In the genomic region with DNA sequence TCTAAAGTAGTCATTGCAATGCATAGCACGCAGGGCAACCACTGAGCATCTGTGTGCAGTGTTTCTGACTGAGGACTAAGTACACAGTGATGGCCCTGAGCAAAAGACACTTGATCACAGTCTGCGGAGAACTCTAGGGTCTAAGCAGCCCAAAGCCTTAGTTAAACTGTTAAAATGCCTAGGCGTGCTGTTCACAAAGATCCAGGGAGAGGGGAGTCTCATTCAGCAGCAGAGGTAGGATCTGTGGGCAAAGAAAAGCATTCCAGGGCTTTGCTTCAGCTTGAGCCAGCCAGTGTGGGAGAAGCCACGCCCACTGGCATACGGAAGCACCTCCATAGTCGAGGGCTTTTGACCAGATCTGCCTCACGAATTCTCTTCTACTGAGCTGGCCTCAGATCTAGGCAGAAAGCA, we compare ENCODE assay signal across 8 mouse cellular contexts. TPM values are rescaled to one million over a fixed set of nuclear protein-coding genes. Genes with fewer than 3 reads are reported as not detected.
DNase-seq lines count a peak whose midpoint lies in the region; ATAC-seq and TF ChIP-seq lines count a peak whose summit lies in the region.
"Had no signal": no experiment of that assay in that cellular context is flagged by ENCODE, and none has a peak within 500 bp of the region (broad histone marks: within the 10 kb centered on the region; RNA-seq: fewer than 3 reads in every experiment).

No protein-coding gene starts in this region.

- H3K4me1 ChIP-seq in hindbrain, embryonic 13.5 days (replicated peaks), result peaks cover 7% of the 10 kb centered on the region
- H3K4me1 ChIP-seq in limb, embryonic 14.5 days (ENCODE audit: control insufficient read depth, insufficient read depth, low read length), result peaks cover 8% of the 10 kb centered on the region
- H3K4me1 ChIP-seq in midbrain, postnatal 0 days (ENCODE audit: insufficient read depth, low read length), result 0 out of 2 replicates have a peak, but pooled peaks cover 4% of the 10 kb centered on the region
- H3K4me1 ChIP-seq: liver, embryonic 15.5 days had no signal

- TF ChIP-seq POLR2A in brain, embryonic 14.5 days (IDR thresholded peaks at IDR 0.05; ENCODE audit: borderline replicate concordance, extremely low read depth, insufficient read depth, insufficient read length, poor library complexity, severe bottlenecking), result no peak
- TF ChIP-seq POLR2A in limb, embryonic 14.5 days (IDR thresholded peaks at IDR 0.05; ENCODE audit: borderline replicate concordance, extremely low read depth, insufficient read depth, insufficient read length), result no peak

- no peaks in the 10 kb centered on the region for H3K9me3 ChIP-seq in hindbrain, embryonic 13.5 days
- no peaks in the 10 kb centered on the region for H3K9me3 ChIP-seq in limb, embryonic 14.5 days (ENCODE audit: control insufficient read depth, low read length)
- H3K9me3 ChIP-seq in midbrain, postnatal 0 days (ENCODE audit: low read length), result no peaks in the 10 kb centered on the region
- H3K9me3 ChIP-seq: liver, embryonic 15.5 days had no signal

- H3K27ac ChIP-seq in hindbrain, embryonic 13.5 days, result no peak overlapping the region
- H3K27ac ChIP-seq in limb, embryonic 14.5 days (replicated peaks; ENCODE audit: low read depth, low read length), result no peak overlapping the region
- no peak overlapping the region for H3K27ac ChIP-seq in midbrain, postnatal 0 days (ENCODE audit: low read depth, low read length)
- H3K27ac ChIP-seq: liver, embryonic 15.5 days had no signal

- H3K27me3 ChIP-seq in hindbrain, embryonic 13.5 days, result no peaks in the 10 kb centered on the region
- H3K27me3 ChIP-seq in limb, embryonic 14.5 days (ENCODE audit: control insufficient read depth, insufficient read depth, low read length), result no peaks in the 10 kb centered on the region
- no peaks in the 10 kb centered on the region for H3K27me3 ChIP-seq in midbrain, postnatal 0 days (ENCODE audit: insufficient read depth, low read length)
- H3K27me3 ChIP-seq: liver, embryonic 15.5 days had no signal

- ATAC-seq in hindbrain, embryonic 13.5 days (ENCODE audit: low FRiP score), result peak; percentile 85
- ATAC-seq in limb, embryonic 14.5 days (ENCODE audit: low FRiP score, low read depth), result no peak
- ATAC-seq in midbrain, postnatal 0 days (ENCODE audit: low FRiP score), result peak; percentile 84

- peak overlapping the region; percentile 48 for H3K4me2 ChIP-seq in hindbrain, embryonic 13.5 days
- H3K4me2 ChIP-seq in limb, embryonic 14.5 days (replicated peaks; ENCODE audit: low read depth, low read length, severe bottlenecking), result peak overlapping the region; percentile 32
- peak overlapping the region; percentile 43 for H3K4me2 ChIP-seq in midbrain, postnatal 0 days (ENCODE audit: low read depth, low read length, poor library complexity, severe bottlenecking)
- H3K4me2 ChIP-seq: liver, embryonic 15.5 days had no signal

- DNase-seq in Muller cell, postnatal 12 days (ENCODE audit: inconsistent ontology term), result peak; percentile 27
- peak; percentile 69 for DNase-seq in brain, embryonic 14.5 days (ENCODE audit: low read depth)
- DNase-seq in limb, embryonic 14.5 days (ENCODE audit: low spot score), result no peak
- DNase-seq in midbrain, postnatal 0 days (ENCODE audit: low spot score), result peak; percentile 30
- no peak for DNase-seq in gastrocnemius, adult 18-20 months (ENCODE audit: low spot score)
- no peak for DNase-seq in cerebellum, adult 18-20 months

- H3K9ac ChIP-seq in hindbrain, embryonic 13.5 days, result peak overlapping the region; percentile 65
- H3K9ac ChIP-seq in limb, embryonic 14.5 days (ENCODE audit: low read depth, low read length, severe bottlenecking), result peak overlapping the region; percentile 25; the same call in 1 of the 2 replicates
- H3K9ac ChIP-seq in midbrain, postnatal 0 days (replicated peaks; ENCODE audit: low read length, poor library complexity, severe bottlenecking), result no peak overlapping the region
- H3K9ac ChIP-seq: liver, embryonic 15.5 days had no signal

- TF ChIP-seq CTCF in brain, embryonic 14.5 days (IDR thresholded peaks at IDR 0.05; ENCODE audit: borderline replicate concordance, extremely low read depth, insufficient read depth, insufficient read length), result no peak
- TF ChIP-seq CTCF in midbrain, postnatal 0 days (IDR thresholded peaks at IDR 0.05), result no peak

- no peaks in the 10 kb centered on the region for H3K36me3 ChIP-seq in hindbrain, embryonic 13.5 days
- H3K36me3 ChIP-seq in limb, embryonic 14.5 days (ENCODE audit: control insufficient read depth, insufficient read depth, low read length), result no peaks in the 10 kb centered on the region
- H3K36me3 ChIP-seq in midbrain, postnatal 0 days (ENCODE audit: insufficient read depth, low read length), result no peaks in the 10 kb centered on the region
- H3K36me3 ChIP-seq: liver, embryonic 15.5 days had no signal

- 19% methylated on average over 7 of the region's 7 CpGs for WGBS in hindbrain, embryonic 13.5 days
- 22% methylated on average over 7 of the region's 7 CpGs for WGBS in limb, embryonic 14.5 days
- WGBS in midbrain, postnatal 0 days, result 13% methylated on average over 7 of the region's 7 CpGs

- H3K4me3 ChIP-seq in hindbrain, embryonic 13.5 days, result peak overlapping the region; percentile 24; the same call in 1 of the 2 replicates
- H3K4me3 ChIP-seq in limb, embryonic 14.5 days (replicated peaks; ENCODE audit: low read length), result no peak overlapping the region; the same call in 1 of the 2 replicates
- H3K4me3 ChIP-seq in midbrain, postnatal 0 days (ENCODE audit: low read depth, low read length), result peak overlapping the region; percentile 13
- H3K4me3 ChIP-seq: liver, embryonic 15.5 days had no signal

RNA-seq across cellular contexts. Expression of gene Tpte, which starts 19.7 kb away (rescaled TPM):
- 0.03 TPM in 1 of 2 replicates, not detected in the other for polyA plus RNA-seq in brain, embryonic 14.5 days (2012; rRNA removed)
- polyA plus RNA-seq in hindbrain, embryonic 13.5 days (2015; fragmentation: Nextera tagmentation; extraction: Ambion mirVana), result not detected in 2 replicates
- polyA plus RNA-seq in limb, embryonic 14.5 days (2012; rRNA removed), result not detected in 2 replicates
- 0.07 TPM in 1 of 2 replicates, not detected in the other for polyA plus RNA-seq in limb, embryonic 14.5 days (2014; fragmentation: Nextera tagmentation; extraction: Ambion mirVana)
- not detected in 2 replicates for total RNA-seq in midbrain, postnatal 0 days (2014; rRNA removed)
- polyA plus RNA-seq in midbrain, postnatal 0 days (2015; fragmentation: Nextera tagmentation; extraction: Ambion mirVana), result not detected in 2 replicates
- total RNA-seq in gastrocnemius, adult 18-20 months (2021), result not detected
- polyA plus RNA-seq: liver, embryonic 15.5 days had no signal

Comparison
In these comparisons a context has a peak if more than half of its experiments do, and no peak if none do; other contexts are left out.
1. DNase-seq: peak in Muller cell, postnatal 12 days (single experiment), brain, embryonic 14.5 days (single experiment) and midbrain, postnatal 0 days (single experiment); none in limb, embryonic 14.5 days (single experiment), gastrocnemius, adult 18-20 months (single experiment) and cerebellum, adult 18-20 months (0 of 2).
2. Peak in every context shown above with its lines, with median percentiles within 50 percentile points of each other: H3K4me2 ChIP-seq.